Mouse (Mus musculus): ENCODE data around the gene 0610040J01Rik. TPM values are rescaled to one million over a fixed set of nuclear protein-coding genes. Genes with fewer than 3 reads are reported as not detected.

The 0610040J01Rik gene
- total RNA-seq, 4 experiments from 2014 or later: 0.45 to 0.81 (median 0.66) TPM

Other genes starting within 250 kb of the 0610040J01Rik start
- under 1 TPM in 1 of 4 experiments, not detected in 3; 0.03 TPM for gene Nwd2, start 163.3 kb upstream of the 0610040J01Rik start, total RNA-seq (2022)
- gene Rell1, start 156.5 kb downstream of the 0610040J01Rik start, total RNA-seq (2022): 100 to 1,000 TPM in 1 of 4 experiments, 10 to 100 TPM in 3; 49.3 to 101 (median 71.5) TPM

Measured in adrenal gland, adult 8-10 months (tissue).